Mouse (Mus musculus) common myeloid progenitor, adult 5-6 weeks (primary cell): ENCODE measurements around the gene Slc35d3. TPM values are rescaled to one million over a fixed set of nuclear protein-coding genes. Genes with fewer than 3 reads are reported as not detected.

ENCODE experiments used
- ATAC-seq: replicated peaks from 2 replicates; pipeline ENCODE4 v1.8.0; 2016; ENCODE audit warnings: low read depth, mild to moderate bottlenecking, moderate TSS enrichment, inconsistent platforms; ENCODE audit not compliant: poor library complexity, severe bottlenecking
- total RNA-seq: library from RNA; stranded (forward); fragments of 200-1000, 187-1606 nt; gene quantifications from 2 replicates; pipeline ENCODE4 v1.2.3, GENCODE M21; 2017

The Slc35d3 gene
- 5.8 and 7.0 TPM in 2 replicates for total RNA-seq

- peak; percentile 59 for ATAC-seq
Observed at GRCm38 (mm10) chr10:19850998-19851691, at the start of gene Slc35d3. Slc35d3 (minus strand) TSS chr10:19851459.

GRCm38 (mm10) chr10:19900191-19900590, 48.9 kb upstream of the Slc35d3 start:
- no peak for ATAC-seq

GRCm38 (mm10) chr10:19893976-19894375, 42.7 kb upstream of the Slc35d3 start:
- peak; percentile 68 for ATAC-seq

- no peak for ATAC-seq
Observed at GRCm38 (mm10) chr10:19893146-19893545, 41.9 kb upstream of the Slc35d3 start.

GRCm38 (mm10) chr10:19891686-19892085, 40.4 kb upstream of the Slc35d3 start:
- ATAC-seq, result peak; percentile 58; the same call in 1 of the 2 replicates

GRCm38 (mm10) chr10:19889908-19890307, 38.6 kb upstream of the Slc35d3 start:
- no peak; the same call in 1 of the 2 replicates for ATAC-seq

GRCm38 (mm10) chr10:19886249-19886648, 35.0 kb upstream of the Slc35d3 start:
- peak; percentile 69 for ATAC-seq

- ATAC-seq, result no peak
Observed at GRCm38 (mm10) chr10:19884409-19884808, 33.1 kb upstream of the Slc35d3 start.

- peak; percentile 52; the same call in 1 of the 2 replicates for ATAC-seq
Observed at GRCm38 (mm10) chr10:19880437-19880836, 29.2 kb upstream of the Slc35d3 start.

- ATAC-seq, result no peak
Observed at GRCm38 (mm10) chr10:19879161-19879560, 27.9 kb upstream of the Slc35d3 start.

- ATAC-seq, result no peak
Observed at GRCm38 (mm10) chr10:19877679-19878078, 26.4 kb upstream of the Slc35d3 start.

GRCm38 (mm10) chr10:19877257-19877656, 26.0 kb upstream of the Slc35d3 start:
- ATAC-seq, result no peak

- ATAC-seq, result no peak
Observed at GRCm38 (mm10) chr10:19876669-19877068, 25.4 kb upstream of the Slc35d3 start.

- ATAC-seq, result peak; percentile 58; the same call in 1 of the 2 replicates
Observed at GRCm38 (mm10) chr10:19875346-19875745, 24.1 kb upstream of the Slc35d3 start.

GRCm38 (mm10) chr10:19855597-19856306, 4.5 kb upstream of the Slc35d3 start:
- ATAC-seq, result no peak

GRCm38 (mm10) chr10:19853609-19854008, 2.4 kb upstream of the Slc35d3 start:
- ATAC-seq, result no peak

- ATAC-seq, result no peak
Observed at GRCm38 (mm10) chr10:19852776-19853175, 1.5 kb upstream of the Slc35d3 start.

- ATAC-seq, result peak; percentile 33
Observed at GRCm38 (mm10) chr10:19850544-19850997, 688 bp downstream of the Slc35d3 start.

- ATAC-seq, result peak; percentile 33
Observed at GRCm38 (mm10) chr10:19849771-19850365, 1.4 kb downstream of the Slc35d3 start.

GRCm38 (mm10) chr10:19848928-19849770, 2.1 kb downstream of the Slc35d3 start:
- ATAC-seq, result no peak
